Mouse (Mus musculus) ES-Bruce4 (cell line): ENCODE measurements around the gene E330009J07Rik.

Experiments used
- EP300 ChIP-seq: IDR thresholded peaks from 2 replicates; pipeline ENCODE4 v1.6.1; 2011; ENCODE audit warnings: low read depth, low read length; ENCODE audit not compliant: insufficient read depth
- POLR2A ChIP-seq: IDR thresholded peaks from one replicate; pipeline ENCODE4 v1.8.1; 2011; ENCODE audit warnings: low read length; ENCODE audit not compliant: insufficient read depth

DNA sequence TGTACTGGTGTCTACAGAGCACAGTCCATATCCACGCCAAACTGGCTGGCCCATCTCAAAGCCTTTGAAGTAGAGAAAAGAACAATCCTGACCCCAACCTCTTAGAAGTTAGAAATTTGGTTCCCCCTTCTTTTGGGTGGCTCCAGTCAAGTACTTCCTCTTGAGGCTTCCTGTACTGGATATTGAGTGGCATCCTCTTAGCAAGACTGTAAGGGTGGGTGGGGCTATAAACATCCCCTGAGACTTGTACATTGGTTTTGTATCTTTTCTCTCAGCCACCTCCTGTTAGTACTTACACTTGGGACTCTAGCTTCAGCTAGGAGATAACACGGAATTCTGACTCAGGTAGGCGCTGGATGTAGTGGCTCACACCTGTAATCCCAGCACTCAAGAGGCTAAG, 5.7 kb downstream of the E330009J07Rik start:
- TF ChIP-seq EP300 (no peak), POLR2A (no peak)
